Mouse (Mus musculus) limb, embryonic 12.5 days (tissue): ENCODE measurements around the gene Rybp. TPM values are rescaled to one million over a fixed set of nuclear protein-coding genes. Genes with fewer than 3 reads are reported as not detected.

ENCODE experiments used
- ATAC-seq: fragments of 200-750 bp; cut with Nextera tagmentation; 2 replicates; pipeline ENCODE4 v1.8.0; 2017; ENCODE audit warnings: low read depth, moderate TSS enrichment; ENCODE audit not compliant: insufficient number of reproducible peaks, insufficient read depth, low FRiP score, low TSS enrichment
- H3K27ac ChIP-seq: fragments of 300-500 bp; sonication (generic); 2 replicates; pipeline ENCODE4 v1.5.1; 2016; ENCODE audit warnings: mild to moderate bottlenecking, moderate library complexity
- H3K27me3 ChIP-seq: fragments of 300-500 bp; sonication (generic); 2 replicates; pipeline ENCODE4 v1.6.1; 2016; ENCODE audit warnings: mild to moderate bottlenecking, moderate library complexity
- H3K36me3 ChIP-seq: fragments of 300-500 bp; sonication (generic); 2 replicates; pipeline ENCODE4 v1.6.1; 2016; ENCODE audit warnings: mild to moderate bottlenecking, moderate library complexity
- H3K4me1 ChIP-seq: fragments of 300-500 bp; sonication (generic); replicated peaks from 2 replicates; pipeline ENCODE4 v1.6.1; 2016
- H3K4me2 ChIP-seq: fragments of 300-500 bp; sonication (generic); 2 replicates; pipeline ENCODE4 v1.6.1; 2016; ENCODE audit warnings: mild to moderate bottlenecking, moderate library complexity
- H3K4me3 ChIP-seq: fragments of 300-500 bp; sonication (generic); replicated peaks from 2 replicates; pipeline ENCODE4 v1.5.1; 2016; ENCODE audit warnings: mild to moderate bottlenecking
- H3K9ac ChIP-seq: fragments of 300-500 bp; sonication (generic); replicated peaks from 2 replicates; pipeline ENCODE4 v1.6.1; 2016; ENCODE audit warnings: mild to moderate bottlenecking, moderate library complexity
- H3K9me3 ChIP-seq: fragments of 300-500 bp; sonication (generic); 2 replicates; pipeline ENCODE4 v1.6.1; 2016; ENCODE audit warnings: mild to moderate bottlenecking, moderate library complexity
- WGBS: fragments of 180-500 bp; shearing (Covaris S2); methylation state at CpG from one replicate; pipeline ENCODE4 v1.1.7; 2016; 5-methylcytosine and 5-hydroxymethylcytosine counted together
- polyA plus RNA-seq: library from polyadenylated mRNA; unstranded; fragments of >200 nt; fragmentation: Nextera tagmentation; extraction: Ambion mirVana; gene quantifications from 2 replicates; pipeline ENCODE4 v1.2.1, GENCODE M21; 2016

Rybp gene
- polyA plus RNA-seq, 1 experiment from 2014 or later: 21.7 TPM

- Histone ChIP-seq H3K27me3 (peaks cover 27% of the 10 kb centered on the region), H3K4me1 (peaks cover 34% of the 10 kb centered on the region), H3K36me3 (no peaks in the 10 kb centered on the region), H3K9me3 (no peaks in the 10 kb centered on the region), H3K9ac (peak overlapping the region; percentile 79), H3K4me3 (peak overlapping the region; percentile 76), H3K27ac (peak overlapping the region; percentile 72), H3K4me2 (peak overlapping the region; percentile 91)
- 0 out of 2 replicates have a peak, but pooled peaks have one; percentile 13 for ATAC-seq
- WGBS: 2% methylated on average over 23 of the region's 23 CpGs
These were observed 888 bp upstream of the Rybp start for GRCm38 (mm10) chr6:100288016-100288729.

GRCm38 (mm10) chr6:100286573-100287333 is 532 bp downstream of the Rybp start:
- peak overlapping the region; percentile 90 for H3K4me2 ChIP-seq
- ATAC-seq: peak; percentile 64
- H3K4me1 ChIP-seq: peaks cover 34% of the 10 kb centered on the region
- peak overlapping the region; percentile 97 for H3K27ac ChIP-seq
- no peaks in the 10 kb centered on the region for H3K36me3 ChIP-seq
- peaks cover 20% of the 10 kb centered on the region for H3K27me3 ChIP-seq
- H3K9me3 ChIP-seq: no peaks in the 10 kb centered on the region
- WGBS: under 1% methylated on average over 64 of the region's 117 CpGs
- peak overlapping the region; percentile 94 for H3K9ac ChIP-seq
- peak overlapping the region; percentile 76 for H3K4me3 ChIP-seq

DNA sequence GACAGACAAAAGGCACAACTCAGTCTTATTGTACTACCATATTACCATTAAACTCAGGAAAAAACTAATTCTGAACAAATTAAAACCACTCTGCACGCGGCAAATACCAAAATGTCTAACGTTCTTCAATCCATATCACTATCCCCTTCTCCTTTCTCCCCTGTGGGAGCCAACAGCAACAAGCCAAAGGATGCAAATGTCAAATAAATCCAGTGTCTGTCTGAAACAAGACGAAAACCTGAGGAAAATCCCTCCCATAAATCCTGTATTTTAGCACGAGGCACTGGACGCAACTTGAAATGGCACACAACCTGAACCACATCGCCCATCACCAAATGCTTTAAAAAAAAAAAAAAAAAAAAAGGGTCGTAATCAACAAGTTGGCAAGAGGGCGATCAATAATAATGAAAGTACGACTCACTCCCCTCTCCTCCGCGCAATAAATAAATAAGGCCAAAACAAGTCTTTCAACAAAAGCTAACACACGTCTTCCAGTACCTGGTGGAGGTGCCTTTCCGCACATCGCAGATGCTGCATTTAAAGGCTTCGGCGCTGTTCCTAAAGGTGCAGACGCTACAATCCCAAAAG is 1.2 kb downstream of the Rybp start:
- peaks cover 19% of the 10 kb centered on the region for H3K27me3 ChIP-seq
- WGBS: 2% methylated on average over 18 of the region's 18 CpGs
- no peaks in the 10 kb centered on the region for H3K9me3 ChIP-seq
- no peaks in the 10 kb centered on the region for H3K36me3 ChIP-seq
- peak overlapping the region; percentile 90 for H3K4me2 ChIP-seq
- no peak for ATAC-seq
- H3K4me1 ChIP-seq: peaks cover 34% of the 10 kb centered on the region
- peak overlapping the region; percentile 76 for H3K4me3 ChIP-seq
- H3K27ac ChIP-seq: peak overlapping the region; percentile 97
- peak overlapping the region; percentile 94 for H3K9ac ChIP-seq

DNA sequence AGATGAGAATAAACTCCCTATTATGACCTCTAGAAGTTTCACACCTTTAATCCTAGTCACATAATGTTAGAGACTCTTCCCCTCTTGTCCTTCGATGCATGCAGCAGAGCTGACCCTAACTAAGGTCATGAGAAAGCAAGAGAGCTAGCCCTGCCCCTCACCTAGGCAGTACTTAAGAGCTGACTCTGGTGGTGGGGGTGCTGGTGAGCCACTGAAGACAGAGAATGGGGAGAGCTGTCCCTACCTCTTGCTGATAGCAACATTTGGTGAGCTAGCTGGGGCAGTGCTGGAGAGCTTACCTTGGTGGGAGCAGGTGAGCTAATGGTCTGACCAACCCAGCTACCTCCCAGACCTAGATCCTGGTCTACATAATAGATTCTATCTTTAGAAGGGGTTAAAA is 8.4 kb downstream of the Rybp start:
- Histone ChIP-seq H3K36me3 (no peaks in the 10 kb centered on the region), H3K27ac (no peak overlapping the region), H3K4me3 (no peak overlapping the region), H3K9me3 (no peaks in the 10 kb centered on the region), H3K4me1 (peaks cover 31% of the 10 kb centered on the region), H3K9ac (no peak overlapping the region), H3K4me2 (no peak overlapping the region), H3K27me3 (no peaks in the 10 kb centered on the region)
- WGBS: 78% methylated on average over 1 of the region's 1 CpGs
- no peak for ATAC-seq

DNA sequence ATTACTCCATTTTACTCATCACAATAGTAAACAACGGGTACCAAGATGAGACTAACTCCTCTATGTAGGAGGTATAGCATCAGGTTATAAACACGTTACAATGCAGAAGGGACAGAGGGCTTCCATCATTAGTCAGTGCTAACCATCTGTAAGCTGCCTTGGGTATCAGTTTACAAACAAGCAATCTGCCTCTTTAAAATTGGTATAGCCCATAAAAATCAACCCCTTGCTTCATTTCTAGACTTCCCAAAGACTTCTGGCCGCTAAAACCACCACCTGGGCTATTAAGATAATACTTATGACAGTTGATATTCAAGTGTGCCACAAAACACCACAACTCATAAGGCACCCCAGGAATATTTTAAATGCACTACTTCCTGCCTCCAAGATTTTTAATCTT is 10.9 kb downstream of the Rybp start:
- ATAC-seq: no peak
- H3K36me3 ChIP-seq: no peaks in the 10 kb centered on the region
- no peaks in the 10 kb centered on the region for H3K9me3 ChIP-seq
- WGBS: 49% methylated on average over 3 of the region's 3 CpGs
- H3K27me3 ChIP-seq: no peaks in the 10 kb centered on the region
- H3K4me3 ChIP-seq: no peak overlapping the region
- H3K4me1 ChIP-seq: peaks cover 28% of the 10 kb centered on the region
- H3K9ac ChIP-seq: no peak overlapping the region
- no peak overlapping the region for H3K27ac ChIP-seq
- H3K4me2 ChIP-seq: no peak overlapping the region

DNA sequence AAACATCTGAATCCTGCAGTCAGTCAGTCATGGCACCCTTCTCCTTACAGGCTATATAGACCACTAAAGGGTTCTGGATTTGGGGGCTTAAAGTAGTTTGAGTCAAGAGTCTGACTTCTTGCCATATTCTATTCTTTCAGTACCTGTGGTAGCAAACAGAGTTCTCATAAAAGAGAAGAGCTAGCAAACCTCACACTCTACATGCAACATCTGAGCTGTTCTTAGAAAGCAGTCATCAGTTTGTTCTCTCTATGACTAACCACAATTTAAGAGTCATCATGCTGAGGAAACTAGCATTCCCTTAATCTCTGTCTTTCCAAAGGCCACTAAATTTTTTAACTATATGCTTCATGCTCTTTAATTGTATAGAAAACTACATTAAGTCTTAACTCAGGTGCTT is 11.6 kb downstream of the Rybp start:
- ATAC-seq: no peak
- no peak overlapping the region for H3K4me3 ChIP-seq
- no peak overlapping the region for H3K4me2 ChIP-seq
- no peaks in the 10 kb centered on the region for H3K9me3 ChIP-seq
- H3K36me3 ChIP-seq: no peaks in the 10 kb centered on the region
- H3K27me3 ChIP-seq: no peaks in the 10 kb centered on the region
- no peak overlapping the region for H3K9ac ChIP-seq
- peaks cover 33% of the 10 kb centered on the region for H3K4me1 ChIP-seq
- H3K27ac ChIP-seq: no peak overlapping the region

DNA sequence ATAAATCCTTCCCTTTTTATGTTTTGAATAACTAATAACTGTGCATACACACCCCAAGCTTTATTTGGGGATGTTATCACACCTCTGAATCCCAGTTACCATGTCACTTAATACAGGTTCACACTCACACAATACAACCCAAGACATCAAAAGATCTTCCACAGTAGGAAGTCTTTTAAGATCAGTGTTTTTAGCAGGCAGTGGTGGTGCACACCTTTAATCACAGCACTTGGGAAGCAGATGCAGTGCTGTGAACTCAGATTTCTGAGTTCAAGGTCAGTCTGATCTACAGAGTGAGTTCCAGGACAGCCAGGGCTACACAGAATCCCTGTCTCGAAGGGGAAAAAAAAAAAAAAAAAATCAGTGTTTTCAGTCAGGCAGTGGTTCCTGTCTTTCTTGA is 13.7 kb downstream of the Rybp start:
- Histone ChIP-seq H3K4me2 (no peak overlapping the region), H3K9me3 (no peaks in the 10 kb centered on the region), H3K36me3 (no peaks in the 10 kb centered on the region), H3K4me1 (peaks cover 25% of the 10 kb centered on the region), H3K27ac (no peak overlapping the region), H3K27me3 (no peaks in the 10 kb centered on the region), H3K9ac (no peak overlapping the region), H3K4me3 (no peak overlapping the region)
- WGBS: 62% methylated on average over 1 of the region's 1 CpGs
- no peak for ATAC-seq

- Histone ChIP-seq H3K36me3 (no peaks in the 10 kb centered on the region), H3K27ac (no peak overlapping the region), H3K9ac (no peak overlapping the region), H3K4me3 (no peak overlapping the region), H3K9me3 (no peaks in the 10 kb centered on the region), H3K4me1 (peaks cover 16% of the 10 kb centered on the region), H3K4me2 (no peak overlapping the region), H3K27me3 (no peaks in the 10 kb centered on the region)
- 85% methylated on average over 3 of the region's 3 CpGs for WGBS
- no peak for ATAC-seq
These were observed 15.3 kb downstream of the Rybp start for GRCm38 (mm10) chr6:100271992-100272391.

GRCm38 (mm10) chr6:100270765-100271164 is 16.5 kb downstream of the Rybp start:
- no peaks in the 10 kb centered on the region for H3K27me3 ChIP-seq
- no peak overlapping the region for H3K27ac ChIP-seq
- H3K4me1 ChIP-seq: peaks cover 8% of the 10 kb centered on the region; the same call in 1 of the 2 replicates
- no peak overlapping the region for H3K9ac ChIP-seq
- no peaks in the 10 kb centered on the region for H3K9me3 ChIP-seq
- WGBS: 58% methylated on average over 2 of the region's 2 CpGs
- no peak overlapping the region for H3K4me3 ChIP-seq
- no peak overlapping the region for H3K4me2 ChIP-seq
- ATAC-seq: no peak
- no peaks in the 10 kb centered on the region; the same call in 1 of the 2 replicates for H3K36me3 ChIP-seq

- Histone ChIP-seq H3K27ac (no peak overlapping the region), H3K36me3 (no peaks in the 10 kb centered on the region), H3K4me2 (no peak overlapping the region), H3K4me1 (peaks cover 13% of the 10 kb centered on the region), H3K9ac (no peak overlapping the region), H3K9me3 (no peaks in the 10 kb centered on the region), H3K27me3 (no peaks in the 10 kb centered on the region), H3K4me3 (no peak overlapping the region)
- ATAC-seq: no peak
- WGBS: 90% methylated on average over 1 of the region's 1 CpGs
These were observed 27.7 kb downstream of the Rybp start for GRCm38 (mm10) chr6:100259607-100260006.

- Histone ChIP-seq H3K4me3 (no peak overlapping the region), H3K4me1 (peaks cover 16% of the 10 kb centered on the region), H3K36me3 (no peaks in the 10 kb centered on the region), H3K4me2 (no peak overlapping the region), H3K27ac (no peak overlapping the region), H3K9ac (no peak overlapping the region), H3K27me3 (no peaks in the 10 kb centered on the region), H3K9me3 (no peaks in the 10 kb centered on the region)
- no peak for ATAC-seq
These were observed 29.0 kb downstream of the Rybp start for GRCm38 (mm10) chr6:100258278-100258677.
